Mouse (Mus musculus) erythroblast, embryonic 14.5 days (primary cell): ENCODE measurements around the gene Tbc1d20.

Source experiments
- GATA1 ChIP-seq: IDR thresholded peaks from 2 replicates; pipeline ENCODE4 v1.6.1; 2012; ENCODE audit warnings: low read length, inconsistent platforms, mixed read lengths
- TAL1 ChIP-seq: IDR thresholded peaks from 3 replicates; pipeline ENCODE4 v1.6.1; 2012; ENCODE audit warnings: low read length, inconsistent platforms, mixed read lengths

- TF ChIP-seq GATA1 (no peak), TAL1 (no peak)
Observed at GRCm38 (mm10) chr2:152345393-152345792, 51.8 kb downstream of the Tbc1d20 start.
